Mouse (Mus musculus) erythroblast, adult 5-6 weeks (primary cell): ENCODE results near the gene Nme7. TPM values are rescaled to one million over a fixed set of nuclear protein-coding genes. Genes with fewer than 3 reads are reported as not detected.

Source experiments
- ATAC-seq: replicated peaks from 2 replicates; pipeline ENCODE4 v1.8.0; 2016; ENCODE audit warnings: moderate number of reproducible peaks, mild to moderate bottlenecking, moderate TSS enrichment, inconsistent platforms; ENCODE audit not compliant: poor library complexity, low FRiP score, severe bottlenecking
- total RNA-seq, 2 experiments: library from RNA; stranded (forward) in 1 of 2; stranded (reverse) in 1 of 2; fragments of 150-400 nt in 1 of 2; fragments of 200-764, 138-1000 nt in 1 of 2; gene quantifications; 2 replicates each; pipeline versions ENCODE4 v1.2.3 to v1.2.4; 2015 to 2017; ENCODE audit warnings: low replicate concordance in 2 of 2

Gene Nme7
- total RNA-seq, 2 experiments from 2014 or later: 14.9 to 22.5 TPM

DNA sequence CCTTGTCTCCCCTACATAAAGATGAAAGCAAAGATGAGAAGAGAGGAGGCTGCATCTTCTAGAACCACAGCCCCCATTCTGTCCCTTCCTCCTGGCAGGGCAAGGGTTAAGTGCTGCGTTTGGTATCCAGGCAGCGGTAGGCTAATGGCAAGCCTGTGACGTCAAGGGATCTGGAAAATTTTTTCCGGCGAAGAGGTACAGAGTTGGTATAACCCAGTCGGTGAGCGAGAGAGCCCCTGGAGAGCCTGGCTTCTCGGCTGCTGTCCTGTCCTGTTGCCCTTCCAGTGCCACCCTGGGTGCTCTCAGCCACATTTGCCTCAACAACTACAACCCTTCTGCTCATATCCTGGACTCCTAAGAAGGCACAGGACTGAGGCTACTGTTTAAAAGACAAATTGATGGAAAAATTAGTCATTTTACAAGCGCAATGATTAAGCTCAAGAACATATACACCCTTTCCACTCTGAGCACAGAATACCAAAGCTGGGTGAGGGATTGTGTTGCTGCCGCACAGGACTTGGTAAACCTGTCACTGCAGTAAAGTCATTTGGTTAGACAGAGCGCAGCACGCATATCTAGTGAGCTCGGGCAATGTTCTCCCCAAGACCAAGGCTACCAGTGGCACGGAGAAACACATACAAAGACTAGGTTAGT lies 151.0 kb downstream of the Nme7 start:
- ATAC-seq: no peak

DNA sequence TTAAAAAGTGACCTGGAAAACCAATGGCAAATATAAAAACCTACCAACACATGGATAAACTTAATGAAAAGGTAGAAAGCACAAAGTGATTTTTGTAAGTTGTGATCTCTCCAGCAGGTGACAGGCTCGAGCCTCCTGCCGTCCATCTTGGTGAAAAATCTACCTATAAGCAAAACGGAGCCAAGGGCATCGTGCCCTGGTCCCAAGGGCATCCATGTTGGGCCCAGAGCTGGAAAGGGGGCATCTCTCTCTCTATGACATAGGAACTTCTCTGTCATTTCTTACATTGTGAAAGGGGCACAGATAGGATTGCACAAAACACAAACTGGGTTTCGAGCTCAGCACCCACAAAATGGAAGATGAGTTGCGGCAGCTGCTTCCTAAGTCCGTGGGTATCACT lies 151.7 kb downstream of the Nme7 start:
- no peak for ATAC-seq

DNA sequence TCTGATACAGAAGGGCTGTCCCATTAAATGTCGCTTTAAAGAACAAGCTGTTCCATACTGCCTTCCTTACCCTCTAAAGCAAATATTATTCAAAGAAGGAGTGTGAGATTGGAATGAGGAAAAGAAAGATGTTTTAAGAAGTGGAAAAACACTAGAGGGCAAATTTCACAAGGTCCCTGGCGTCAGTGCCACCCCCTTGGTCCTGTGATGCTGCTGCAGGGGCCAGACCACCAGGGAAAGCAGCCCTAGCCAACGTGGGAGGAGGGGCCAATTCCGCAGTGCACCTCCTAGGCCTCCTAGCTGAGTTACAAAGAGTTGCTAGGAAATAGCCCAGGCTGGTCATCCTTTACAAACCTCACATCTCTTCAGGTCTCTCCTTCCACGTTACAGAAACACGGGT lies 152.1 kb downstream of the Nme7 start:
- ATAC-seq: no peak

DNA sequence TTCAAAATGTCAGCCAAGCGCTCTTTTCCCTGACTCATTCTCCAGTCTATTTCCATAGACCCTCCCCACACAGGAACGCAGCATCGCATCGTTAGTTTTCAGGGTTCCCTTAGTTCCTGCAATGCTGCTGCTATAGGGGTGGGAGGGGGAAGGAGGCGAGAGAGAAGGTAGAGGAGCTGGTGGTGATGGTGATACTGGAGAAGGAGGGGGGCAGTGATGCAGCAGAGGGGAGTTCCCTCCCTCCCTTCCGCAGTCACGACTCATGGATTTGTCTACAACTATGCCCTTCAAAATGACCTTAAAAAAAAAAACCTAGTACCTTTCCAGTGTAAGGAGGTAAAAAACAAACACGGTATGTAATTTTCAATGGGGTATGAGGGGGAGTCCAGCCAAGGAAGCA lies 152.8 kb downstream of the Nme7 start:
- ATAC-seq: no peak

DNA sequence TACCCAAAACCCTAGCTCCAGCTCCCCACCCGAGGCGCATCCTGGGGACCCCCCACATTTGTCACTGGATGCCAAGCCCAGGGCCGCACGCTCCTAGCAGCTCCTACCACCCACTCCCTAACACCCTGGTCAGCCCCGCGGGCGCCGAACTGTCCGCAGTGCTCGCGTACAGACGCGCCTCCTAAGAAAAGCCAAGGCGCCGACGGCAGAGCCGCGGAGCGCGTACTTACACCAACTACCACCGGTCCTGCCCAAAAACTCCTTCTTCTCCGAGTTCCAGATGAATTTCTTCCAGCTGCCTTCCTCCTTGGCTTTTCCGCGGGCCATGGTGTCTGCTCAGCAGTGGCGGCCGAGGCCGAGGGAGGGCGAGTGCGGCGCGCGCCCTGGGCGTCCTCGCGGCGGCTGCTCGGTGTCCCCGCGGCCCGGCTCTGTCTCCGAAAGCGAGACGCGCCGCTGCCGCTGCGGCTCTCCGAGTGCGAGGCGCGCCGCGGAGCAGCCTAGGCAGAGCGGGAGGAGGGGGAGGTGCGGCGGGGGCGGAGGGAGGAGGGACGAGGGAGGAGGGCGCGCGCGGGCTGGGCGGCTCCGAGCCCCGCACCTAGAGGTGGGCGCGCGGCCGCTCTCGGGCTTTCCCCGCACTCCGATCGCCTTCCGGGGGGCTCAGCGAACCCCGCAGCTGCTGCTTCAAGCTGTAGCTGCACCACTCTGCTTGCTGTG lies 153.8 kb downstream of the Nme7 start:
- no peak for ATAC-seq

DNA sequence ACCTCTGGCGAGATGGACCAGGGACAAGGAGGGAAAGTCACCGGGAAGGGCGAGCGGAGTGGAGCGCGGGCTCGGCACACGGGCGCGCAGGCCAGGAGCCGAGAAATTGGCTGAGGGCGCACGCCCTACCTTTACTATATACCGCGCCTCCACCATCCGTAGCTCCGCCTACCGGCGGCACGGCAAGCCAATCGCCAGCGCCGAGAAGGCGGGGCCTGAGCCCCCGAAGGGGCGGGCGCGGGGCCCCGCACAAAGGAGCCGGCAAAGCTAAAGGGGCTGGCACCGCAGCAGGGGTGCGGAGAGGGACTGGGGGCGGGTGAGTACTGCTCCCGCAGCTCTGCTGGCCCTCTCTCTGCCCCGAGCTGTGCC lies 154.3 kb downstream of the Nme7 start, which contains the start of gene Atp1b1:
Gene Atp1b1 (minus strand): TSS at position 111 of the 369 bp plus-strand sequence.
- ATAC-seq: no peak

DNA sequence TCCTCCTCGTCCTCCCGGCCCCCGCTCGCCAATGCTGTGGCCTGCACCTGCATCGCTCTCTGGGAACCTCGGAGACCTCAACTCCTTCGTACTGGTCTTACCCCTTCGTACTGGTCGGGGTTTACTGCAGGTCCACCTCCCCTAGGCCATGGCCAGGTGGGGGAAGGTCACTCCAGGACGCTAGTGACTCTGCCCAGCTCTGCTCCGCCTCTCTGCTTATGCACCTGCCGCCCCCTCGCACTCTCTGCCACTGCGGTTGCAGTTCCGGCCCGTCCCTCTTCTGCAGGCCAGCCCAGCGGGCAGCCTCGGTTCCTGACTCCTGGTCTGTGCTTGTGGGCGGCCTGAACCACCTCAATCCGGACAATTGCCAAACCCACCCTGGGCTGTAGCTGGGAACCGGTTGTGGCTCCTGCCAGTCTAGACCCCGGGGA lies 154.7 kb downstream of the Nme7 start:
- ATAC-seq: no peak

DNA sequence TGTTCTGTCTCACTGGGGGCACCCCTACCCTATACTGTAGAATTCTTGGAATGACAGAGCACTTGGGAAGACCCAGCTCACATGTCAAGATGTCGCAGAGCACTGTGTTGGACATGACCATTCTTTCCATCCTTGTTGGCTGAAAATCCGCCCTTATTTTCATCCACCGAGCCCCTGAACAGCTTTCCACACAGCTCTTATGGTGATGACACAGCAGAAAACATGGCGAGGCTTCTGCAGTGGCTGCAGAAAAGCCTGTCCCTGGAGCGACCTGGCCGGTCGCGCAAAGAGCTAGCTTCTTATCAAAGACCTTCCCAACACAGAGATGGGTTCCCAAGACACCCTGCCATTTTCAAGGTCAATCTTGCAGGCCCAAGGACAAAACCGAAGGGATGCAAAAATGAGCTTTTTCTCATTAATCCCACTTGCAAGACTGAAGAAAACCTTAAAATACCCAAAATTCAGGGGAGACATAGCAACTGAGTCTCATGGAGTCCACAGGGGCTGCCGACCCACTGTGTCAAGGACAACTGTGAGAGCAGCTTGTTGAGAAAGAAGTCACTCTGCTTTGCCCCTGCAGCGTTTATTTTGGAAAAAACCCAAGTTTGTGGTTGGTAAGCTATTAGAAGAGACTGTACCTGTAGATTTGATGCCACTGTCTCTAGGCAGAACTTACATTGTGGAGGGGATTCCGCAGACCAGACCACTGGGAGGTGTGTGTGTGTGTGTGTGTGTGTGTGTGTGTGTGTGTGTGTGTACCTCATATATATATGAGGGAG lies 155.4 kb downstream of the Nme7 start:
- no peak for ATAC-seq

DNA sequence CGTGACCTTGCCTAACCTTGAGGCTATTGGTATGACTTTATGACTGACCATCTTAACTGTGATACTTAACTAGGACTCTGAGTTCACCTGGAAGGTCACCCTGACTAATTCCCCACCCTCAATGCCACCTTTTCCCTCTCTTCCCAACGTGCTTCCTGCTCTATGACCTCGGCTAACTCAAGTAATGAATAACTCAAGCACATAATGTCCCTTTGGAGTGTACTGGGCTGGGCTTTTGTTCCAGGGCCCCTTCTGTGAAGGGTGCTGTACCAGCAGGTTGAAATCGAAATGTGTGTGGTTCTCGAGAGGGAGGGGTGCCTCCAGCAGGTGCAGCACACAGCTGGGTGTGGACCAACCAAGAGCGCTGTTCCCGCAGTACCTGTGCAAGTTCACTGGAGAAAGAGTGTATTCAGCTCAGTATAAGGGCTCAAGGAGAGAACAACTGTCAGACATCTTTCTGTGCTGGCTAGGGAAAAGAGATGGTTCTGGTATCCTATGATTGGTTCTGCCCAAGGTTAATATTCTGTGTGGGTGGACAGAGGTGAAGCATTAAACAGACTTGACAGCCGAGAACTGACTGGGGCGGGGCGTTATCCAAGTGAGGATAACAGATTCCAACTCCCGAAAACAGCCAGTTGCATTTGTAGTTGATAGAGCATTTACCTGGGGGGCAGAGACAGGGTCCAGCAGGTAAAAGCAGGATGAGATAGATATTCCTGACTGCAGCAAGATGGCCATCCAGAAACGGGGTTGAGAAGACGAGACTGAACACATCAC lies 157.2 kb downstream of the Nme7 start:
- ATAC-seq: no peak

DNA sequence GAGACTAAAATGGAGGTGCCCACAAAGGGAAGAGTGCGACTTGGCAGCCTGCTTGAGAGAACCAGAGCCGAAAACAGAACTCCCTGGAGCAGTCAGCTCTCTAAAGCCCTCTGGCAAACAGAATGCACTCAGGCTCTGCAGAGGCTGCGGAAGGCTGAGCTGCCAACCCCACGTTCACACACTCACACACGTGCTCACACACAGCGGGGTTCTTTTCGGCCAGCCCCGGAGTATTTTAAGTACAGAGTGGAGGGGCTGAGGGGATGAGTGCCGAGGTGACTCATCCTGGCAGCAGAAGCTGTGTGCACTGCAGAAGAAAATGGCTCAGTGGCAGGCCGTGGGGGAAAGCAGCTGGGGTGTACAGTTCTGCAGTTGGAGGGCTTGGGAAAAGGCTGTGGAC lies 157.8 kb downstream of the Nme7 start:
- ATAC-seq: no peak

DNA sequence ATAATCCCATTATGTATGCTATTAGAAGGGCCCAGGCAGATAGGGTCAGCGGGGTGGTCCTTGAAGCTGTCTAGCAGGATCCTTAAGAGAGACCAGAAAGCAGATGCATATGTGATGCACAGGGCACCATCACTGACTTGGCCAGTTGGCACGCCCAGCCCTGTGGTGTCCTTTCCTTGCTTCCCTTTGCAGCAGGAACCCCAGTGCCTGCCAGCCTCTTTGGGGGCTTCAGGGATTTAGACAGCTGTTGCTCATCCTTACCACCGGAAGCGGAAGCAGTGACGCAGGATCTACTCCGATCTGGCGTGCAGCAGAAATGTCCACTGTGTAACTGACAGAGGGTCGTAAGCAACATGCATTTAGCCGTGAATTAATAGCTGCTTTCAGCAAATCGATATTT lies 163.5 kb downstream of the Nme7 start:
- no peak for ATAC-seq

DNA sequence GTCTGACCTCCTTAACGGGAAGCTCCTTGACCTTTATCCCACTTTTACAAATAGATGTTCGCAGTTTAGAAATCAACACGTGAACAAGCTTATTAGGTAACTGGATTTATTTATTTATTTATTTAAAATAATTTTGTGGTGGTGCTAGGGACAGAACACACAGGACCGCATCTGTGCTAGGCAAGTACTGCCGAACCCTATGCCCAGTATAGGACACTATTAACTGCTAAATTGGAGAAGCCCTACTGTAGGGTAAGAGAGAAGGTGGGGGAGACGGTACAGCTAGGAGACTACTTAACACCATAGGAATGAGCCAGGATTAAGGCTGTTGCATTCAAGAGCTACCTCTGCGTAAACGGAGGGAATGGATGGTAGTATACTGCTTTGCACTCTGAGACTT lies 164.4 kb downstream of the Nme7 start:
- ATAC-seq: no peak

DNA sequence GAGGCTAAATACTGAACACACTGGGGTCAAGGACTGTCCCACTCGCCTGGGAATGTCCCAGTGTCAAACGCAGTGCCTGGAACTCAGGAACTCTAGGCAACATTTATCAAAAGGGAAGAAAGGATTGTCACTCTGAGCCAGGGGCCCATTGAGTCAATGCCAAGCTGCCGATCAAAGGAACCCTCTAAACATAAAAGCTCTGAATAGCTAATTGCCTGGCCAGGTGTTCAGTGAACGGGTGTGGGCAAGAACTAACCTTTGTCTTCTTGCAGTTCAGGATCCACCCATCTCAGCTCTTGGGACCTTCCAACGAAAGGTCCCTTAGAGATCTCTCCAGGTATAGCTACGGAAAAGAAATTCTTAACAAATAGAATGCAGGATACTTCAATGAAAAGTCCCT lies 167.1 kb downstream of the Nme7 start:
- ATAC-seq: no peak

DNA sequence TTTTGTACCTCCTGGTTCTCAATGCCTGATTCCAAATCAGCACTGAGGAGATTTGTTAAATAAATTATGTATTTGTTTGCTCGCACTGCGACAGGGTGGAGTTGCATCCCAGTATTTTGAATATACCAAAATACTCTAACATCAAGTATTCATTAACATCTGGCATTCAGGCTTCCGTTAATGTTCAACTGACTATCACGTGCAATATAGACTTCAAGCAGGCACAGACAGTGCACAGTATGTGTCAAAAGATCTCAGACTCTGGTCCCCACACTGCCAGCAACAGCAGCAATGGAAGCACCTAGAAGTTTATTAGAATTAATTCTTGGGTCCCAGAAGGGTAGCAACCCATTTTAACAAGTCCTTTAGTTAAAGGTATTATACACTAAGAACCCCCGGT lies 167.7 kb downstream of the Nme7 start:
- no peak for ATAC-seq

DNA sequence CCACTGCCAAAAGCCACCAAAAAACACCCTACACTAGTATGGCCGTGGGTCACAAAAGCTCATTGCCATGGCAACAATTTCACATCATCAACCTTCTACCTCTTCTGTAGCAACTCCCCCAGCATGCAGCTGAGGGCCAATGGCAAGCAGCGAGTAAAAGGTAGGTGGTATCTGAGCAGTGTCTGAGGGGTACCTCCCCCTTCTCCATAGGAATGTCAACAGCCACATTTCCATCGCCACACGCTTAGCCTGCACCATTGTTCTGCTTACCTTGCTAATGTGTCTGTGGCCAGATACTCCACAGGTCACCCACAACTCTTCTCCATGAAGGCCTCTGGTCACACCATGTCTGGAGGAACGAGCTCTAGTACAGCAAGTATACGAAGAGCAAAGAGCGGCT lies 169.5 kb downstream of the Nme7 start:
- ATAC-seq: no peak

DNA sequence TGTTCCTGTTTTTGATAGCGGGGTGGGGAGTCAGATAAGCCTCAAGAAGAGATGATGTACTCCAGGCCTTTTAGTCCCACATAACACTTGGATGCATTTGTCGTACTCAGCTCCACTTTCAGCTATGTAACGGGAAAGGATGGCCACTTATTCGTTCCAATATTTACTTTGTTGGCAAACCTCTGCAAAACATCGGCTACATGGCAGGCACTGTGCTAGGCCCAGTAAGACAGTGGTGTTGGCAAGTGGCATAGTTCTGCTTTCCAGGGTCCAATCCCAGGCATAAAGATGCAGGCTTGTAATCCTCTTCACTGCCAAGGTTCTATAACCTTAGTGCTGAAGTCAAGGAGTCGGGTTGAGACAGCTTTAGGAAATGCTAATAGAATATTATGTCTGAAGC lies 170.4 kb downstream of the Nme7 start:
- no peak for ATAC-seq

DNA sequence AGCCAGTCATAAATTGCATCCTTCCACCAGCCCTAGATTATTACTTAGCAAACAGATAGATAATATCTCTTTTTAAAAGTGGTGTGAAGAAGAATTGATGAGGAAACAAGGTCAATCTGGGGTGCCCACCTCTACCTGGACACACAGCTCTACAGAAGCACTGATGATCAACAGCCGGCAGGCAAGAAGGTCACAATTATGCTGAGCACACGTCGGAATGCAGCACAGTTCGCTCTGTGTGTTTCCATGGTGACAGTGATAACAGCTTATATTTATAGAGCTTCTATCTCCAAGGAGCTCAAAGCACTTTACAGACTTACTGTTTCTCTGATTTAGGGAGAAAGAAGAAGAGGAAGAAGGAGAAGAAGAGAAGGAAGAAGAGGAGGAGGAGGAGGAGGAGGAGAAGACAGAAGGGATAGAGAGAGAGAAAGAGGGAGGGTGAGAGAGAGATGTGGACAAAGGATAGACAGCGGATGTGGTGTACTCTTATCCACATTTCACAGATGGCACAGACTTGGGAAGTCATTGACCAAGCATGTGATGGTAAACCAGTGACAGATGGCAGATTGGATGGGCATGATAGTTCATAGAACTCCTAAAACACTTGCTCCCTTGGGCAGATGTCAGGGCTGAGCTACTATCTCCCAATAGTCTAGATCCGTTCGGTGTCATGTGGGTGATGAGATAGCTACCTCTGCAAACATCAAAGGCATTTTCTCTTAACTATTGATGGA lies 171.0 kb downstream of the Nme7 start:
- ATAC-seq: no peak

DNA sequence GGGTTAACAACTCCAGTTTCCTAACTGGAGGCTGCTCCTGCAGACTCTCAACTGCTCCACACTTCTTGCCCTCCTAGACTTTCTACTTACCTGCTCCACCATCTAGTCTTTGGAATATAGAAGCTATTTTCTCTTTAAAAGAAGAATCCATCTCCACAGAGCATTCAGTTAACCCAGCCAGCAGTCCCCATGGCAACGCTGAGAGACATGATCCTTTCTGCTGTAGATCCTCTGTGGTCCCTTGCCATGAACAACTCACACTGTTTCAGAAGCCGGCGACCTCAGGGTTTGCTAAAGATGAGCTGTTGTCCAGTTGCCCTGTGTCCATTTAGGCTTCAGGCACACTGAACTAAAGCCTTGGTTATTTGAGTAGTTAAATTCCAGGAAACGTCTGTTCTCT lies 172.0 kb downstream of the Nme7 start:
- no peak for ATAC-seq

DNA sequence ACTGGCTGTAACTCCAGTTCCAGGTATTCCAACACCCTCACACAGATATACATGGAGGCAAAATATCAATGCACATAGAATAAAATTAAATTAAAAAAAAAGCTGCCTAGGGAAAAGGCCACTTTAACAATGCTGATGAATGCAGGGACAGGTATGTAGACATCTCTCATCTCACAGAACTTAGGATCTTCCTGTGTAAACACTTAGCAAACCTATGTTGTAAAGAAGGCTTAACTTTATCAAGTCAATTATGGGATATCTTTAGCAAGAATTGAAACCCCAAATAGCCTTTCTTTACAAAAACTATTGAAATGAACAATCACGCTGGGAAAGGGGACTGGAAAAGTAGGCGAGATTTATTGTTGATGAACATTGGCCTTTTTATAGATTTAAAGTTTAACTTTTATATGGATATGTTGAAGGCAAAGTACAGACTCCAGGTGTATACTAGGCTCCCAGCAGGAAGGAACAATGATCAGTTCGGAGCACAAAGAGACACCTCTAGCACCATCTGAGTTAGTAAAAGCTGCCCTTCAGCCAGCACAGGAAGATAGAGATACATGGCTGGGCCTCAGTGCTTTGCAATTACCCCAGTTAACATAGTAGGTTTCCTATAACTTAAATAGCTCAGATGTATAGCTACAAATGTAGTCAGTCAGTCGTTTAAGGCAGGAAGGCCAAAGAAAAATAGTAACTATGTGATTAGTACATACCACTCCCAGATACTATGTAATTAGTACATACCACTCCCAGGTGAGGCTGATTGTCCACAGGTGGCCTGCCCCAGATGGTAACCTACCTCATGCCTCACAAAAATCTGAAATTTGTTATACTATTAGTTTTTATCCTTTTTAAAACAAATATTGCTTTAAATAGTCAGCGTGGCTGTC lies 177.1 kb downstream of the Nme7 start:
- no peak for ATAC-seq
